Mouse (Mus musculus) CH12.LX (cell line): ENCODE measurements around the gene Prr18. TPM values are rescaled to one million over a fixed set of nuclear protein-coding genes. Genes with fewer than 3 reads are reported as not detected.

Experiments
- DNase-seq: peaks from one replicate; pipeline ENCODE4 v3.0.0-alpha.2; 2013; ENCODE audit errors: extremely low read depth
- H3K27ac ChIP-seq: 2 replicates; pipeline ENCODE4 v1.5.1; 2012; ENCODE audit warnings: low read depth, mild to moderate bottlenecking, control low read depth, moderate library complexity; ENCODE audit not compliant: insufficient read depth
- H3K27me3 ChIP-seq: replicated peaks from 2 replicates; pipeline ENCODE3; 2012; ENCODE audit warnings: inconsistent platforms
- H3K36me3 ChIP-seq, 2 experiments: replicated peaks in 1 of 2; 2 replicates each; pipeline versions ENCODE3 to v1.6.1; 2012; ENCODE audit warnings: inconsistent platforms in 1 of 2, low read length in 1 of 2, mild to moderate bottlenecking in 1 of 2, mixed read lengths in 1 of 2, moderate library complexity in 1 of 2; ENCODE audit not compliant: control insufficient read depth in 1 of 2, insufficient read depth in 1 of 2
- H3K4me1 ChIP-seq, 2 experiments: 2 replicates each; pipeline ENCODE4 v1.6.1; 2012; ENCODE audit warnings: inconsistent platforms in 1 of 2, moderate library complexity in 1 of 2; ENCODE audit not compliant: insufficient read depth in 2 of 2, control insufficient read depth in 1 of 2
- H3K4me2 ChIP-seq: 2 replicates; pipeline ENCODE4 v1.6.1; 2012; ENCODE audit warnings: low read depth, mild to moderate bottlenecking, control low read depth; ENCODE audit not compliant: poor library complexity, insufficient read depth, severe bottlenecking
- H3K4me3 ChIP-seq, 3 experiments: fragments of 150-350 bp in 1 of 3; sonication (generic) in 1 of 3; replicated peaks in 1 of 3; 2 replicates each; pipeline versions ENCODE3 to v1.5.1; 2011 to 2012; ENCODE audit warnings: low read depth in 2 of 3, low read length in 2 of 3, mild to moderate bottlenecking in 2 of 3, moderate library complexity in 2 of 3, control low read depth in 1 of 3, improper control_type of control experiment in 1 of 3, inconsistent platforms in 1 of 3, mixed read lengths in 1 of 3; ENCODE audit not compliant: poor library complexity in 1 of 3
- H3K79me2 ChIP-seq: replicated peaks from 2 replicates; pipeline ENCODE4 v1.6.1; 2012; ENCODE audit warnings: mild to moderate bottlenecking, moderate library complexity; ENCODE audit not compliant: control insufficient read depth, poor library complexity, insufficient read depth, severe bottlenecking; ENCODE audit errors: extremely low read depth
- H3K9ac ChIP-seq: 2 replicates; pipeline ENCODE4 v1.6.1; 2012; ENCODE audit warnings: low read depth, mild to moderate bottlenecking, control low read depth, moderate library complexity; ENCODE audit not compliant: insufficient read depth
- H3K9me3 ChIP-seq: replicated peaks from 2 replicates; pipeline ENCODE3; 2012; ENCODE audit warnings: low read length, inconsistent platforms, mixed read lengths
- CHD1 ChIP-seq: IDR thresholded peaks from 2 replicates; pipeline ENCODE4 v1.6.1; 2012; ENCODE audit warnings: low read depth, low read length, improper control_type of control experiment, inconsistent platforms
- ETS1 ChIP-seq: conservative IDR thresholded peaks from 2 replicates; pipeline ENCODE4 v1.6.1; 2012; ENCODE audit warnings: low read depth, mild to moderate bottlenecking, inconsistent platforms, low read length, improper control_type of control experiment, moderate library complexity
- IRF4 ChIP-seq: IDR thresholded peaks from 2 replicates; pipeline ENCODE4 v1.6.1; 2014; ENCODE audit warnings: low read depth, mild to moderate bottlenecking, inconsistent platforms, low read length, improper control_type of control experiment
- JUN ChIP-seq: IDR thresholded peaks from 2 replicates; pipeline ENCODE4 v1.6.1; 2011; ENCODE audit warnings: low read depth, mild to moderate bottlenecking, low read length, improper control_type of control experiment, moderate library complexity; ENCODE audit not compliant: insufficient read depth
- JUND ChIP-seq: conservative IDR thresholded peaks from 2 replicates; pipeline ENCODE4 v1.6.1; 2011; ENCODE audit warnings: low read depth, low read length, improper control_type of control experiment
- KAT2A ChIP-seq: IDR thresholded peaks from 2 replicates; pipeline ENCODE4 v1.6.1; 2012; ENCODE audit warnings: low read length, improper control_type of control experiment, inconsistent platforms; ENCODE audit not compliant: insufficient replicate concordance
- MAFK ChIP-seq: IDR thresholded peaks from 2 replicates; pipeline ENCODE4 v1.6.1; 2011; ENCODE audit warnings: low read length, improper control_type of control experiment; ENCODE audit not compliant: insufficient replicate concordance
- MAX ChIP-seq: IDR thresholded peaks from 2 replicates; pipeline ENCODE4 v1.6.1; 2011; ENCODE audit warnings: low read length, improper control_type of control experiment
- MEF2A ChIP-seq: IDR thresholded peaks from 2 replicates; pipeline ENCODE4 v1.6.1; 2014; ENCODE audit warnings: low read depth, mild to moderate bottlenecking, inconsistent platforms, low read length, improper control_type of control experiment, borderline replicate concordance
- POLR2AphosphoS2 ChIP-seq: IDR thresholded peaks from 2 replicates; pipeline ENCODE4 v1.6.1; 2011; ENCODE audit warnings: low read depth, low read length, improper control_type of control experiment
- RAD21 ChIP-seq: IDR thresholded peaks from 2 replicates; pipeline ENCODE4 v1.6.1; 2011; ENCODE audit warnings: low read depth, mild to moderate bottlenecking, low read length, improper control_type of control experiment, moderate library complexity
- SIN3A ChIP-seq: IDR thresholded peaks from 2 replicates; pipeline ENCODE4 v1.6.1; 2012; ENCODE audit warnings: low read length, improper control_type of control experiment, inconsistent platforms
- SMC3 ChIP-seq: IDR thresholded peaks from 2 replicates; pipeline ENCODE4 v1.6.1; 2011; ENCODE audit warnings: low read depth, low read length, improper control_type of control experiment
- TBP ChIP-seq: conservative IDR thresholded peaks from 2 replicates; pipeline ENCODE4 v1.6.1; 2011; ENCODE audit warnings: low read depth, low read length, improper control_type of control experiment
- USF1 ChIP-seq: IDR thresholded peaks from 2 replicates; pipeline ENCODE4 v1.6.1; 2014; ENCODE audit warnings: low read depth, mild to moderate bottlenecking, inconsistent platforms, low read length, improper control_type of control experiment
- USF2 ChIP-seq: conservative IDR thresholded peaks from 2 replicates; pipeline ENCODE4 v1.6.1; 2011; ENCODE audit warnings: low read depth, low read length, improper control_type of control experiment
- ZC3H11A ChIP-seq: IDR thresholded peaks from 2 replicates; pipeline ENCODE4 v1.6.1; 2012; ENCODE audit warnings: low read depth, mild to moderate bottlenecking, inconsistent platforms, low read length, improper control_type of control experiment
- ZMIZ1 ChIP-seq: IDR thresholded peaks from 2 replicates; pipeline ENCODE4 v1.6.1; 2012; ENCODE audit warnings: low read depth, mild to moderate bottlenecking, inconsistent platforms, low read length, improper control_type of control experiment
- dilution Hi-C: fragments of 300-500 bp; cut with MboI; formaldehyde crosslinking; loops from 2 replicates; pipeline ENCODE4 v1.14.3; 2020; ENCODE audit warnings: low sequenced_read_pairs; ENCODE audit not compliant: extremely low pct_unique_long_range_greater_than_20kb, extremely low pct_ligation_motif_present
- in situ Hi-C: fragments of 300-500 bp; cut with MboI; formaldehyde crosslinking; loops from 3 replicates; pipeline ENCODE4 v1.14.3; 2019; ENCODE audit warnings: low sequenced_read_pairs, low pct_ligation_motif_present, low pct_unique_long_range_greater_than_20kb, mixed read lengths
- polyA plus RNA-seq: library from polyadenylated mRNA; unstranded; fragments of >175 nt; gene quantifications from 2 replicates; pipeline ENCODE4 v1.2.1, GENCODE M21; 2012; ENCODE audit warnings: low read depth; ENCODE audit not compliant: insufficient read length
- total RNA-seq, 2 experiments: library from RNA; depleted of rRNA; stranded (reverse); fragments of 300-350 nt in 1 of 2; fragments of >200 nt in 1 of 2; gene quantifications; 2 replicates each; pipeline ENCODE4 v1.2.3; 2012 to 2014

The Prr18 gene
- total and polyA plus RNA-seq, 3 experiments = 0.07 to 0.12 (median 0.08) TPM

GRCm38 (mm10) chr17:8361281-8362103 is 24.2 kb downstream of the Prr18 start:
- peaks cover 39% of the 10 kb centered on the region for H3K27me3 ChIP-seq
- no peak for TF ChIP-seq ETS1
- no peak for TF ChIP-seq KAT2A
- no peak for TF ChIP-seq CHD1
- TF ChIP-seq USF2 = no peak
- no peak for TF ChIP-seq JUND
- TF ChIP-seq TBP = no peak
- TF ChIP-seq MAFK = no peak
- TF ChIP-seq ZMIZ1 = no peak
- TF ChIP-seq POLR2AphosphoS2 = no peak
- TF ChIP-seq, all 38 proteins: peak for 0
- Histone ChIP-seq H3K4me3 (no peak overlapping the region), H3K9me3 (no peaks in the 10 kb centered on the region), H3K4me1 (no peaks in the 10 kb centered on the region), H3K27ac (no peak overlapping the region), H3K79me2 (no peaks in the 10 kb centered on the region), H3K9ac (no peak overlapping the region), H3K4me2 (no peak overlapping the region), H3K36me3 (no peaks in the 10 kb centered on the region)
- in situ Hi-C loops = no loop called here
- dilution Hi-C loops = no loop called here
- DNase-seq = no peak

GRCm38 (mm10) chr17:8367514-8368480 is 30.5 kb downstream of the Prr18 start:
- DNase-seq = no peak
- H3K27ac ChIP-seq = no peak overlapping the region
- H3K36me3 ChIP-seq = no peaks in the 10 kb centered on the region
- H3K4me2 ChIP-seq = no peak overlapping the region
- peaks cover 2 to 22% of the 10 kb centered on the region in 2 experiments; a peak in 2 of 4 replicates for H3K4me1 ChIP-seq
- peaks cover 15% of the 10 kb centered on the region for H3K27me3 ChIP-seq
- TF ChIP-seq JUND (no peak), MEF2A (no peak), SMC3 (no peak), ZMIZ1 (no peak), RAD21 (no peak), ZC3H11A (no peak), USF2 (no peak), TBP (no peak), MAX (no peak), MAFK (no peak), SIN3A (no peak), JUN (no peak), USF1 (no peak), ETS1 (no peak), IRF4 (no peak)
- H3K9me3 ChIP-seq = no peaks in the 10 kb centered on the region
- dilution Hi-C loops (no loop called here), in situ Hi-C loops (no loop called here)
- no peaks in the 10 kb centered on the region for H3K79me2 ChIP-seq
- H3K4me3 ChIP-seq = no peak overlapping the region
- no peak overlapping the region for H3K9ac ChIP-seq
